Mouse (Mus musculus): Measurements from ENCODE around the gene Eda. TPM values are rescaled to one million over a fixed set of nuclear protein-coding genes. Genes with fewer than 3 reads are reported as not detected.

Gene Eda
- 2.6 and 3.7 TPM in 2 replicates for polyA plus RNA-seq (2014; fragmentation: Nextera tagmentation; extraction: Ambion mirVana)

- H3K4me3 ChIP-seq (ENCODE audit: low read depth, low read length), result peak within 1 kb of the TSS; percentile 49
- peak within 1 kb of the TSS; percentile 47 for H3K9ac ChIP-seq (ENCODE audit: low read length)
- no peaks in the 10 kb centered on the region for H3K4me1 ChIP-seq (ENCODE audit: control insufficient read depth, insufficient read depth, low read length)
- peak; percentile 94 for DNase-seq (ENCODE audit: low spot score)
- H3K27me3 ChIP-seq (ENCODE audit: control insufficient read depth, insufficient read depth, low read length), result no peaks in the 10 kb centered on the region
- no peak within 1 kb of the TSS for H3K27ac ChIP-seq (ENCODE audit: low read depth, low read length)
- no peaks in the 10 kb centered on the region for H3K36me3 ChIP-seq (ENCODE audit: control insufficient read depth, insufficient read depth, low read length)
- peak within 1 kb of the TSS; percentile 77 for H3K4me2 ChIP-seq (ENCODE audit: low read depth)
- WGBS, result 11% methylated on average over 27 of the region's 49 CpGs
- ATAC-seq (ENCODE audit: insufficient read depth, low FRiP score, low TSS enrichment), result peak; percentile 96
- H3K9me3 ChIP-seq (ENCODE audit: control insufficient read depth, low read length), result no peaks in the 10 kb centered on the region
Measured at GRCm38 (mm10) chrX:99975250-99975984, at the start of gene Eda. Eda (plus strand) TSS chrX:99975606.

- H3K4me3 ChIP-seq (ENCODE audit: low read depth, low read length), result no peak overlapping the region
- no peak overlapping the region for H3K9ac ChIP-seq (ENCODE audit: low read length)
- ATAC-seq (ENCODE audit: insufficient read depth, low FRiP score, low TSS enrichment) (no peak), DNase-seq (ENCODE audit: low spot score) (no peak)
- 70% methylated on average over 4 of the region's 4 CpGs for WGBS
- H3K4me2 ChIP-seq (ENCODE audit: low read depth), result no peak overlapping the region
- no peaks in the 10 kb centered on the region for H3K9me3 ChIP-seq (ENCODE audit: control insufficient read depth, low read length)
- H3K27me3 ChIP-seq (ENCODE audit: control insufficient read depth, insufficient read depth, low read length), result no peaks in the 10 kb centered on the region
- no peak overlapping the region for H3K27ac ChIP-seq (ENCODE audit: low read depth, low read length)
- no peaks in the 10 kb centered on the region for H3K36me3 ChIP-seq (ENCODE audit: control insufficient read depth, insufficient read depth, low read length)
- H3K4me1 ChIP-seq (ENCODE audit: control insufficient read depth, insufficient read depth, low read length), result no peaks in the 10 kb centered on the region
Measured at GRCm38 (mm10) chrX:99961002-99961401, 14.4 kb upstream of the Eda start.

GRCm38 (mm10) chrX:99970111-99970510, 5.3 kb upstream of the Eda start:
- Histone ChIP-seq H3K9ac (ENCODE audit: low read length) (no peak overlapping the region), H3K9me3 (ENCODE audit: control insufficient read depth, low read length) (no peaks in the 10 kb centered on the region), H3K4me3 (ENCODE audit: low read depth, low read length) (no peak overlapping the region), H3K27me3 (ENCODE audit: control insufficient read depth, insufficient read depth, low read length) (no peaks in the 10 kb centered on the region), H3K27ac (ENCODE audit: low read depth, low read length) (no peak overlapping the region), H3K4me1 (ENCODE audit: control insufficient read depth, insufficient read depth, low read length) (no peaks in the 10 kb centered on the region), H3K4me2 (ENCODE audit: low read depth) (no peak overlapping the region), H3K36me3 (ENCODE audit: control insufficient read depth, insufficient read depth, low read length) (no peaks in the 10 kb centered on the region)
- ATAC-seq (ENCODE audit: insufficient read depth, low FRiP score, low TSS enrichment) (no peak), DNase-seq (ENCODE audit: low spot score) (no peak)
- WGBS, result 89% methylated on average over 1 of the region's 1 CpGs

GRCm38 (mm10) chrX:99974381-99974780, 1.0 kb upstream of the Eda start:
- 31% methylated on average over 3 of the region's 3 CpGs for WGBS

GRCm38 (mm10) chrX:99974803-99975202, 603 bp upstream of the Eda start:
- no peaks in the 10 kb centered on the region for H3K36me3 ChIP-seq (ENCODE audit: control insufficient read depth, insufficient read depth, low read length)
- 22% methylated on average over 5 of the region's 5 CpGs for WGBS
- no peaks in the 10 kb centered on the region for H3K4me1 ChIP-seq (ENCODE audit: control insufficient read depth, insufficient read depth, low read length)
- DNase-seq (ENCODE audit: low spot score) (no peak), ATAC-seq (ENCODE audit: insufficient read depth, low FRiP score, low TSS enrichment) (peak; percentile 25; the same call in 1 of the 2 replicates)
- no peak overlapping the region; the same call in 1 of the 2 replicates for H3K4me3 ChIP-seq (ENCODE audit: low read depth, low read length)
- no peaks in the 10 kb centered on the region for H3K27me3 ChIP-seq (ENCODE audit: control insufficient read depth, insufficient read depth, low read length)
- H3K4me2 ChIP-seq (ENCODE audit: low read depth), result peak overlapping the region; percentile 77
- no peak overlapping the region for H3K27ac ChIP-seq (ENCODE audit: low read depth, low read length)
- no peaks in the 10 kb centered on the region for H3K9me3 ChIP-seq (ENCODE audit: control insufficient read depth, low read length)
- no peak overlapping the region for H3K9ac ChIP-seq (ENCODE audit: low read length)

More at GRCm38 (mm10) chrX:99974381-99974780, 1.0 kb upstream of the Eda start:
- Histone ChIP-seq H3K4me2 (ENCODE audit: low read depth) (no peak overlapping the region), H3K36me3 (ENCODE audit: control insufficient read depth, insufficient read depth, low read length) (no peaks in the 10 kb centered on the region), H3K27ac (ENCODE audit: low read depth, low read length) (no peak overlapping the region), H3K4me1 (ENCODE audit: control insufficient read depth, insufficient read depth, low read length) (no peaks in the 10 kb centered on the region), H3K9ac (ENCODE audit: low read length) (no peak overlapping the region), H3K4me3 (ENCODE audit: low read depth, low read length) (no peak overlapping the region), H3K27me3 (ENCODE audit: control insufficient read depth, insufficient read depth, low read length) (no peaks in the 10 kb centered on the region), H3K9me3 (ENCODE audit: control insufficient read depth, low read length) (no peaks in the 10 kb centered on the region)
- ATAC-seq (ENCODE audit: insufficient read depth, low FRiP score, low TSS enrichment), result no peak
- DNase-seq (ENCODE audit: low spot score), result no peak

- WGBS, result 22% methylated on average over 40 of the region's 48 CpGs
- DNase-seq (ENCODE audit: low spot score) (peak; percentile 14), ATAC-seq (ENCODE audit: insufficient read depth, low FRiP score, low TSS enrichment) (peak; percentile 24; the same call in 1 of the 2 replicates)
Measured at GRCm38 (mm10) chrX:99975985-99976924, 849 bp downstream of the Eda start.

GRCm38 (mm10) chrX:99978354-99978753, 2.9 kb downstream of the Eda start:
- H3K4me1 ChIP-seq (ENCODE audit: control insufficient read depth, insufficient read depth, low read length), result no peaks in the 10 kb centered on the region
- no peak for DNase-seq (ENCODE audit: low spot score)
- no peak for ATAC-seq (ENCODE audit: insufficient read depth, low FRiP score, low TSS enrichment)
- no peaks in the 10 kb centered on the region for H3K27me3 ChIP-seq (ENCODE audit: control insufficient read depth, insufficient read depth, low read length)
- H3K4me3 ChIP-seq (ENCODE audit: low read depth, low read length), result no peak overlapping the region
- no peak overlapping the region for H3K27ac ChIP-seq (ENCODE audit: low read depth, low read length)
- no peaks in the 10 kb centered on the region for H3K36me3 ChIP-seq (ENCODE audit: control insufficient read depth, insufficient read depth, low read length)
- H3K9me3 ChIP-seq (ENCODE audit: control insufficient read depth, low read length), result no peaks in the 10 kb centered on the region
- WGBS, result 89% methylated on average over 2 of the region's 2 CpGs
- H3K4me2 ChIP-seq (ENCODE audit: low read depth), result no peak overlapping the region
- no peak overlapping the region for H3K9ac ChIP-seq (ENCODE audit: low read length)

More at GRCm38 (mm10) chrX:99975985-99976924, 849 bp downstream of the Eda start:
- no peaks in the 10 kb centered on the region for H3K4me1 ChIP-seq (ENCODE audit: control insufficient read depth, insufficient read depth, low read length)
- H3K4me3 ChIP-seq (ENCODE audit: low read depth, low read length), result peak overlapping the region; percentile 49
- no peaks in the 10 kb centered on the region for H3K27me3 ChIP-seq (ENCODE audit: control insufficient read depth, insufficient read depth, low read length)
- H3K4me2 ChIP-seq (ENCODE audit: low read depth), result peak overlapping the region; percentile 77
- peak overlapping the region; percentile 47 for H3K9ac ChIP-seq (ENCODE audit: low read length)
- H3K27ac ChIP-seq (ENCODE audit: low read depth, low read length), result no peak overlapping the region
- H3K36me3 ChIP-seq (ENCODE audit: control insufficient read depth, insufficient read depth, low read length), result no peaks in the 10 kb centered on the region
- no peaks in the 10 kb centered on the region for H3K9me3 ChIP-seq (ENCODE audit: control insufficient read depth, low read length)

GRCm38 (mm10) chrX:99993434-99993833, 18.0 kb downstream of the Eda start:
- ATAC-seq (ENCODE audit: insufficient read depth, low FRiP score, low TSS enrichment) (no peak), DNase-seq (ENCODE audit: low spot score) (no peak)
- Histone ChIP-seq H3K4me1 (ENCODE audit: control insufficient read depth, insufficient read depth, low read length) (no peaks in the 10 kb centered on the region), H3K9me3 (ENCODE audit: control insufficient read depth, low read length) (no peaks in the 10 kb centered on the region), H3K4me2 (ENCODE audit: low read depth) (no peak overlapping the region), H3K27ac (ENCODE audit: low read depth, low read length) (no peak overlapping the region), H3K36me3 (ENCODE audit: control insufficient read depth, insufficient read depth, low read length) (no peaks in the 10 kb centered on the region), H3K4me3 (ENCODE audit: low read depth, low read length) (no peak overlapping the region), H3K9ac (ENCODE audit: low read length) (no peak overlapping the region), H3K27me3 (ENCODE audit: control insufficient read depth, insufficient read depth, low read length) (no peaks in the 10 kb centered on the region)
- 100% methylated on average over 1 of the region's 1 CpGs for WGBS

Measured in neural tube, embryonic 11.5 days (tissue).